Mouse (Mus musculus): ENCODE results near the gene Osm.

- no peak for TF ChIP-seq CTCF (IDR thresholded peaks at IDR 0.05)
- no peak for TF ChIP-seq EP300 (IDR thresholded peaks at IDR 0.05; ENCODE audit: insufficient read depth, low read depth, low read length)
These were observed 47.4 kb downstream of the Osm start for GRCm38 (mm10) chr11:4283627-4284026.
